Mouse (Mus musculus) brain, adult 2 months (tissue): ENCODE data around the gene Mme.

ENCODE experiments used
- DNase-seq: peaks from one replicate; pipeline ENCODE4 v3.0.0; 2011; ENCODE audit warnings: low read depth, low spot score

Mme gene

DNA sequence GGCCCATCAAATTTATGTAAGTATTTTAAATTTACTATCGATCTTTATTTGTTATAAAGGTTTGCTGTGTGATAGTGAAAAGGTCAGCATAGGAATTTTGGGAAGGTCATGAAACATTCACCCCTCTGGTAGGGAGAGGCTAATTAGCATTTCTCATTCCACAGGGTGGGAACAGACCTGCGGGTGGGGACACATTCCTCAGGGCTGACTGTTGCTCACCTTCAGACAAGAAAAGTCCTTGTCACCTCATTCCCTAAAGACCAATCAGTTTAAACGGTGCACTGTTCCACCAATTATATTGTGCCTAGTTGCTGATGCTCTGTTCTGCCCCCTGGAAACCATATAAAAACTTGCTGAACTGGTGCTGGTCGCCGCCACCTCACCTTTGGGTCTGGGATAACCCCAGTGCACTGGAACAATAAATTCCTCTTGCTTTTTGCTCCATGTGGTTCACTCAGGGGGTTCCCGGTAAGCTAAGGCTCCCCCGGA lies at the start of gene Mme:
TSS of gene Mme (plus strand) at position 439 of the 489 bp plus-strand sequence.
- DNase-seq: no peak

DNA sequence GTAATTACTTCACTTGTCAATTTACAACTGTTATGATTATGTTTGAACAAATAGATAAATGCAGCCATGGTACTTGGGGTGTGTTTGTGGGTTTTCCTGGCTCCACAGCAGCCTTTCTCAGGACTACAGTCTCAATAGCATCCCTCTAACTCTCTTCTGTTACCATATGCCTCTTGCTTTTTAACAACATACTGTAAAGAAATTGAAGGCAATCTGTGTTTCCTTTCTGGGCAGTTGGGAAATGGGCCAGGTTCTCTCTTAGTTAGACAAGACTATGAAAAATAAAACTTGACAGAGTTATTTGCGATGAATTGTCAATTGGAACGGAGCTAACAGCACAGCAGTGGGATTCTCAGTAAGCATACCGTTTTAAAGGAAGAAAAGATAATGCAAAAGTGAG lies 44.8 kb upstream of the Mme start:
- DNase-seq: peak; percentile 67

DNA sequence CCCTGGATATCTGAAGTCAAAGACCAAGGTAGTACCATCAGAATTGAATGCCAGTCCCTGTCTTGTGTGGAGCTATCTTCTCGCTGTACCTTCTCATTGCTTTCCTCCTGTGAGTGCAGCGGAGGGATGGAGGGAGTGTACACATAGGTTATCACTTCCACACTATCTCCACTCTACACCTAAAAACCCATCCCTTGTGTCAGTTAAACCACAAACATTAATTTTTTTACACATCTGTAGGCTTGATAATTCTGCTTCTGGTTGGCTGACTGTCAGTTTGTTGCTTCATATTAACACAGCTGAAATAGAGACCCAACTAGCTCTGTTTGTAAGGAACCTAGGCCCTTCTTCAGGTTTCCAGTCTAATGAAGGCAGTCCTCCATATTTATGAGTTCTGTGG lies 43.3 kb upstream of the Mme start:
- DNase-seq: no peak

GRCm38 (mm10) chr3:63221867-63222591 lies 19.3 kb upstream of the Mme start:
- DNase-seq: no peak

- DNase-seq: no peak
These were observed 17.7 kb upstream of the Mme start for GRCm38 (mm10) chr3:63223676-63224075.

GRCm38 (mm10) chr3:63235957-63236356 lies 5.4 kb upstream of the Mme start:
- no peak for DNase-seq

GRCm38 (mm10) chr3:63243721-63244120 lies 2.4 kb downstream of the Mme start:
- no peak for DNase-seq

DNA sequence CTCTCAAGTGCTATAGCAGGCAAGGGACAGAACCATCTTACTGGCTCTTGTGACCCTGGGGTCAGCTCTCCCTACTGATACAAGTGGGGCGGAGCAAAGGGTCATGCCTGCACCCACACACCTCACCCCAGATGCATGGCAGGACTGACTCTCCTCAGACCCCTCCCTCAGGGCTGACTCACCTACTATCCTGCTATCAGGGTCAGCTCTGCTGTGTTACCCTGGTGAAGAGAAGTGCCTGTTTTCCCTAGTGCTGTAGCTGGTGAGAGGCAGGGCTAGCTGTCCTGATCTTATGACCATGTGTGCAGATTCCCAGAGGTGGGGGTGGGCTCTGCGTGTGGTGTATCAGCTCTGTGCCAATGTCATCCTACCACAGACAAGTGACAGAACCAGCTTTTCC lies 30.8 kb downstream of the Mme start:
- no peak for DNase-seq

- no peak for DNase-seq
These were observed 53.0 kb downstream of the Mme start for GRCm38 (mm10) chr3:63294316-63294715.

DNA sequence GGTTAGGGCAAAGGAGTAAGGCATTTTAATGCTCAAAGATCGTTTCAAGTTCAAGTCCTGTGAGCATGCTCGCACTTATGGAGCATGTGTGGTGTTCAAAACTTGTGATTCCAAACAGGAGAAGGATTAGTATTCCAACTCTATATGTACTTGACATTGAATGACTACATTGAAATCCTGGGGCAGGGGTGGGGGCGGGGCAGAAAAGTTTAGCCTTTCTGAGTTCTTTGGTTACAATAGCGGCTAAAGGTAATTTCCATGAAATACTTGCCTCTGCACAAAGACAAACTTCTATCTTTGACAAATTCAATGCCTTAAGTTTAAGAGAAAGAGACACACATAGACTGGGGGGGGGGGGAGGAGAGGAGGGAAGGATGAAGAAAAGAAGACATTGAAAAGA lies 53.5 kb downstream of the Mme start:
- DNase-seq: no peak

GRCm38 (mm10) chr3:63295237-63295636 lies 53.9 kb downstream of the Mme start:
- DNase-seq: peak; percentile 19

GRCm38 (mm10) chr3:63295657-63296231 lies 54.4 kb downstream of the Mme start:
- peak; percentile 7 for DNase-seq

DNA sequence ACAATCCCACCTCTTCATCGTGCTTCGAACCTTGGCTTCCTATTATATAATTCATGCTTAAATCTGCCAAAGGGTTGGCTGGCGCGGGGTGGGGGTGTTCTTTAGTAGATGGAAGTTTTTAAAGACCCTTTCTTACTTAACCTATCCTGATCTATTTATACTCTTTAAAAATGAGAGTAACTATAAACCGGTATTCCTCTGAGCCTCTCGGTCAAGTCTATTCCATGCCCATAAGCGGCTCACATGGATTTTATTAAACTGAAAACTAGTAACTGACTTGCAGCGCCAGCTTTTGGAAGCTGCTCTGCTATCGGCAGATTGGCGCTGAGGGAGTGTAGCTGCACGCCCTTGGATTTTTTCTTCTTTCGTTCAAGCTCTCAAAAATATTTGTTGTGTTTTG lies 55.1 kb downstream of the Mme start:
- peak; percentile 48 for DNase-seq

DNA sequence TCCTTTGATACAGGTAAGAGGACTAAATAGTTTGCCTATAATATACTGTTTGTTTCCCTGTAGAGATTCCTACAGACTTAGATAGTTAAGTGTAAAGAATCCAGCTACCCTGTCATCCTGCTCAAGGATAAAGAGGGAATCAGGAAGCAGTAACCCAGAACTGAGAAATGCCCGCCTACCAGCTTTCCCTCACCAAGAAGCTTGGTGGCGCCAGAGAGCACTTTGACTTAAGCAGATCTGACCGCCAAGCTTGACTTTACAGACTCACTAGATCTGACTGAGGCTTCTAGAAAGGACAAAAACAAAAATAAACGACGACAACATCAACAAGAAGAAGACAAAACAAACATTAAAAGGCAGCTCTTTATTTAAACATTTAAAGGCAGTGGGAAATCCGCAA lies 56.5 kb downstream of the Mme start:
- peak; percentile 90 for DNase-seq

DNA sequence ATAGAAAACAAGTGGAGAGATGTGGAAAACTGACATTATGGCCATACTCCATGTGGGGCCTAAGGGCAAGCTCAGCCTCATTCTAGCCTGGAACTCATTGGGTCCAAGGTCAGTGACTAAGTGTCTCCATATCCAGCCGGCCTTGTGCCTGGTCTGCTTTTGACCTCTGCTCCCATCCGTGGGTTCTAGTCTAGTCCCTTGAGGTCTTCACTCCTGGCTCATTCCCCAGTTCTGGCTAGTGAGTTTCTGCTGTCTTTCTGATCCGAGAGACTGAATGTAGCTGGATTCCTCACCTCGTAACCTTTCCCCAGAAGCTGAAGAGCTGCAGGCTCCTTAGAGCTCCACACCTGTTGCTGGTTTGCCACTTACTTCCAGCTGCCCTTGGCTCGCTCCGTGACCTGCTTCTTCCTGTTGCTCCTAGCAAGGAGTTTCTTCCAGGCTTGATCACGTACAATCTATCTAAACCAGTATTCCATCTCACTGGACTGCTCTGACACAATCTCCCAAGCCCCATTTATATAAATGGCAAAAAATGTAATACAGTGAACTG lies 73.9 kb downstream of the Mme start:
- DNase-seq: no peak

DNA sequence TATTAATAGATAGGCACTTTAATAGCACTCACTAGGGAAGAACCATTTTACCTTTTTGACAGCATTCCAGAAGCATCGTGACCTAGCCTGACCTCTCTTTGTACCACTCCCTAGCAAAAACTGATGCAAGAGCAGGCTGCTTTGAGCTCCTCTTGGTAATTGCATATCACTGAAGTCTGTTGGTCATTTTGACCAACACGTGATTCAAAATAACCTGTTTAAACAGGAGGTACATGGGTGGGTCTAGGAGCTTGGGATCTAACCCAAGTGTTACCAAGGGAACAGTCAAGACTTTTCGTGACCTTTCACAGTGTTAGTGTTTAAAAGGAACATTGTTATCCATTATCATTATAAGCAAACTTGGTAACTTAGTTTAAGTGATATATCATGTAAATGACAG lies 76.2 kb downstream of the Mme start:
- no peak for DNase-seq

- peak; percentile 54 for DNase-seq
These were observed 84.3 kb downstream of the Mme start for GRCm38 (mm10) chr3:63325615-63326014.

DNA sequence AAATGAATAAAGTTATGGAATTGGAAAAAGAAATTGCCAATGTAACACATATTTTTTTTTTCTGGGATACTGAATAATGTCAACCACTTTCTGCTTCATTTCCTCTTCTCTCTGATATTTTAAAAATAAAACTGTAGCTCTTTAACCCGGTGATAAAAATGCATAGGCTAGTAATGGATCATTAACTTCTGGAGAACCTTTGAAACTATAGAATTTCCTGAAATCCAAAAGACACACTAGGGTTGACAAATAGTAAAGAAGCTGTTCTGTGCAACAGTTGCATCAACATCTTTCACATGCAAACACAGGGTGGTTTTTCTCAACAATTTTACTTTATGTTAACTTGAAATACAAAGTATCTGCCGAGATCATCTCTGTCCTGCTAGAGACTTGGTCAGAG lies 98.8 kb downstream of the Mme start:
- DNase-seq: no peak

DNA sequence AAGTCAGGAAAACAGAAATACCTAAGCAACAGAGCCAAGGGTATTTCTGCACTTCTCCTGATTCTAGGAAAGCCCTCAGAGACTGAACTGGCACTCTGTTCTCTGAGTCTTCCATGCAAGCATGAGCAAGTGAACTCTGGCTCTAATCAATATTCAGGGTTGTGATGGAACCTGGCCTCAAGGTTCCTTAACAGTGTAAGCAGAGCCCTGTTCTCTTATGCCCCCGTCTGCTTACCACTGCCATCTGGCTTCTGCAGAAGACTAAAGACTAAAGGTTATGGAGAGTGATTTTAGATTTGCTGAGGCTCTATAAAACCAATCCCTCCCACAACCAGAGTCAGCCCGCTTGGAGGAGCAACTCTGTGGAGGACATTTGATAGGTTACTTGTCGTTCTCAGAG lies 99.2 kb downstream of the Mme start:
- no peak for DNase-seq

DNA sequence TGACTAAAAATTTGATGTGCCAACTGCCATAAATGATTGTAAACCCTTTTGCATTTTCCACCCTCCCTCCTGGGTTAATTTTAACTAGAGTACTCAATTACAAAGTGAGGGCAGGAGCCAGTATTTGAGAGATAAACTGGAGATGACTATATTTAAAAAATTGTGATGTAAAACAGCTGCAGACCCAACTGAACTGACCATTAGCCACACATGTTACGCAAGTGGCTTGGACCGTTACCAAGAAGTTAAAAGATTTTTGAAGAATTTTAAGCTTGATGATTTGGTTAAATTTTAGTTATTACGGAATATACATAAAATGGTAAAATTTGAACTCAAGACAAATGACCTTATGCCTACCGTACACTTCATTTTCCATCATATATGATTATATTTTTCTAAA lies 100.1 kb downstream of the Mme start:
- no peak for DNase-seq

DNA sequence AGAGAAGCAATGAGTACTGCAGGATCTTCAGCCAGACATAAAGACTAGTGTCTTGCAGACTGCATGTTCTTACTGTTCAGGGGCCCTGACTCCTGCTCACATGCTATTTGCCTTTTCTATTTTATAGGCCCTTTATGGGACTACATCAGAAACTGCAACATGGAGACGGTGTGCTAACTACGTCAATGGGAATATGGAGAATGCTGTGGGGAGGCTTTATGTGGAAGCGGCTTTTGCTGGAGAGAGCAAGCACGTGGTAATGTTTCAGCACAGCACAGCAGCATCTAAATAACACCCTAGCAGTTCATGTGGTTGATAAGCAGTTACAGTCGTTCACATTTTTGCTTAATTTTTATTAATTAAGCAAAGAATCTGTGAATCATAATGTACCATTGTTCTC lies 103.7 kb downstream of the Mme start:
- no peak for DNase-seq

GRCm38 (mm10) chr3:63348893-63349426 lies 107.6 kb downstream of the Mme start:
- no peak for DNase-seq

DNA sequence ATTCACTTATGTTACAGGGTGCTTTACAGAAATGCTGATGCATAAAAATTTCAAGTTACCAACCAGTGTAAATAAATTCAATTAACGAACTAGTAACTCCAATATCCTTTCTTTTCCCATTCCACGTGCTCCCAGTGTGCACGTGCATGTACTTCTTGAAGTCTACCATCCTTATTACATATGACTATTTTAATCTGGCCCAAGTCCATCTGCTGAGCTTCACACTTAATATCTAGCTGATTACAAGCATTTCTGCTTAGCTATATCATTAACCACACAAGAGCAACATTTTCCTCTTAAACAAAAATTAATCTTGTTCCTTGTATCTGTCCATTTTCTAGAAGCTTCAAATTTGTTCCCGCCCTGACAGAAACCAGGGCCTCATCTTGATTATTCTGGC lies 108.9 kb downstream of the Mme start:
- DNase-seq: no peak
